ENCODE assay signal across 9 mouse cellular contexts in genomic region chr5:25067122-25067521, GRCm38 (mm10). TPM values are rescaled to one million over a fixed set of nuclear protein-coding genes. Genes with fewer than 3 reads are reported as not detected.
A peak's percentile ranks its signal among the peaks of the same experiment; 100 is the strongest.
DNase-seq lines count a peak whose midpoint lies in the region; ATAC-seq and TF ChIP-seq lines count a peak whose summit lies in the region.
"Had no signal": no experiment of that assay in that cellular context is flagged by ENCODE, and none has a peak within 500 bp of the region (broad histone marks: within the 10 kb centered on the region; RNA-seq: fewer than 3 reads in every experiment).

No protein-coding gene starts in this region.

- WGBS in neural tube, embryonic 15.5 days: 63% methylated on average over 6 of the region's 6 CpGs
- 32% methylated on average over 6 of the region's 6 CpGs for WGBS in liver, postnatal 0 days (ENCODE audit: insufficient replicate concordance)

- no peak for TF ChIP-seq CTCF in liver, postnatal 0 days (IDR thresholded peaks at IDR 0.05; ENCODE audit: low read depth)

- no peak overlapping the region for H3K4me3 ChIP-seq in neural tube, embryonic 15.5 days (replicated peaks)
- H3K4me3 ChIP-seq in liver, postnatal 0 days (ENCODE audit: low read depth, low read length): no peak overlapping the region
- H3K4me3 ChIP-seq: neural tube, embryonic 12.5 days had no signal

- DNase-seq in adrenal gland, adult (ENCODE audit: inconsistent age in 2 of 2, low spot score in 1 of 2): peak; percentile 65 to 83
- DNase-seq in adrenal gland, adult 18-20 months (ENCODE audit: low spot score in 2 of 2): no peak
- no peak for DNase-seq in neural tube, embryonic 10.5 days (ENCODE audit: extremely low spot score, low spot score)
- DNase-seq in heart, postnatal 36 days: peak; percentile 69 to 76
- DNase-seq in liver, postnatal 0 days: peak; percentile 62
- no peak for DNase-seq in embryo, embryonic 10.5 days (ENCODE audit: low spot score)

- H3K4me2 ChIP-seq in neural tube, embryonic 15.5 days: no peak overlapping the region
- H3K4me2 ChIP-seq in liver, postnatal 0 days (ENCODE audit: low read depth, low read length): no peak overlapping the region
- H3K4me2 ChIP-seq: neural tube, embryonic 12.5 days had no signal

- no peaks in the 10 kb centered on the region for H3K9me3 ChIP-seq in neural tube, embryonic 15.5 days (replicated peaks)
- no peaks in the 10 kb centered on the region for H3K9me3 ChIP-seq in liver, postnatal 0 days (ENCODE audit: low read length)
- H3K9me3 ChIP-seq: neural tube, embryonic 12.5 days had no signal

- no peaks in the 10 kb centered on the region for H3K36me3 ChIP-seq in neural tube, embryonic 15.5 days
- no peaks in the 10 kb centered on the region for H3K36me3 ChIP-seq in liver, postnatal 0 days (replicated peaks; ENCODE audit: insufficient read depth, low read length)
- H3K36me3 ChIP-seq: neural tube, embryonic 12.5 days had no signal

- intact Hi-C loops in heart, postnatal 36 days (cut with DNase I): no loop called here

- TF ChIP-seq EP300 in liver, postnatal 0 days (IDR thresholded peaks at IDR 0.05; ENCODE audit: low read depth): 0 out of 2 replicates have a peak, but pooled peaks have one; percentile 8

- H3K27ac ChIP-seq in neural tube, embryonic 15.5 days (replicated peaks): peak overlapping the region; percentile 7; the same call in 1 of the 2 replicates
- H3K27ac ChIP-seq in liver, postnatal 0 days (ENCODE audit: low read depth): peak overlapping the region; percentile 64
- H3K27ac ChIP-seq: neural tube, embryonic 12.5 days had no signal

- ATAC-seq in neural tube, embryonic 15.5 days (ENCODE audit: low FRiP score): no peak
- ATAC-seq in liver, postnatal 0 days: peak; percentile 32
- no peak for ATAC-seq in frontal cortex, adult (ENCODE audit: low TSS enrichment)

- no peaks in the 10 kb centered on the region for H3K27me3 ChIP-seq in neural tube, embryonic 15.5 days (replicated peaks)
- no peaks in the 10 kb centered on the region for H3K27me3 ChIP-seq in liver, postnatal 0 days (ENCODE audit: insufficient read depth, low read length)
- H3K27me3 ChIP-seq: neural tube, embryonic 12.5 days had no signal

- H3K9ac ChIP-seq in neural tube, embryonic 15.5 days (replicated peaks): no peak overlapping the region
- no peak overlapping the region; the same call in 1 of the 2 replicates for H3K9ac ChIP-seq in liver, postnatal 0 days (replicated peaks)
- H3K9ac ChIP-seq: neural tube, embryonic 12.5 days had no signal

- H3K4me1 ChIP-seq in neural tube, embryonic 15.5 days: peaks cover 20% of the 10 kb centered on the region
- H3K4me1 ChIP-seq in liver, postnatal 0 days (ENCODE audit: insufficient read depth): peaks cover 33% of the 10 kb centered on the region
- H3K4me1 ChIP-seq: neural tube, embryonic 12.5 days had no signal

RNA-seq across cellular contexts. Expression of gene Prkag2, which starts 33.3 kb away (rescaled TPM):
- total RNA-seq in adrenal gland, adult 18-20 months (2021): 10 to 100 TPM; 33.2 to 39.4 TPM
- 88.4 and 90.9 TPM in 2 replicates for polyA plus RNA-seq in neural tube, embryonic 15.5 days (2015; fragmentation: Nextera tagmentation; extraction: Ambion mirVana)
- 10 to 100 TPM; 27.1 to 28.9 TPM for total RNA-seq in heart, postnatal 36 days (2021)
- polyA plus RNA-seq in liver, postnatal 0 days (2015; fragmentation: Nextera tagmentation; extraction: Ambion mirVana): 6.8 and 7.3 TPM in 2 replicates

Comparison
In these comparisons a context has a peak if more than half of its experiments do, and no peak if none do; other contexts are left out.
1. DNase-seq: peak in adrenal gland, adult (2 of 2), heart, postnatal 36 days (2 of 2) and liver, postnatal 0 days (single experiment); none in adrenal gland, adult 18-20 months (0 of 2), neural tube, embryonic 10.5 days (single experiment) and embryo, embryonic 10.5 days (single experiment).